Mouse (Mus musculus) kidney, embryonic 16.5 days (tissue): Measurements from ENCODE around the gene Haghl. TPM values are rescaled to one million over a fixed set of nuclear protein-coding genes. Genes with fewer than 3 reads are reported as not detected.
"Not testable (repeated sequence)": the region's sequence is repeated elsewhere in the genome, so short reads cannot be mapped to it uniquely, and the experiment has no call there.

Source experiments
- ATAC-seq: fragments of 200-750 bp; cut with Nextera tagmentation; 2 replicates; pipeline ENCODE4 v1.8.0; 2017; ENCODE audit warnings: moderate TSS enrichment; ENCODE audit not compliant: low FRiP score, low TSS enrichment
- H3K27ac ChIP-seq: fragments of 300-500 bp; sonication (generic); 2 replicates; pipeline ENCODE4 v1.5.1; 2014; ENCODE audit warnings: low read length
- H3K27me3 ChIP-seq: fragments of 300-500 bp; sonication (generic); 2 replicates; pipeline ENCODE4 v1.6.1; 2014; ENCODE audit warnings: low read length, control low read depth, mixed read lengths; ENCODE audit not compliant: insufficient read depth
- H3K36me3 ChIP-seq: fragments of 300-500 bp; sonication (generic); 2 replicates; pipeline ENCODE4 v1.6.1; 2014; ENCODE audit warnings: low read length, control low read depth, mixed read lengths; ENCODE audit not compliant: insufficient read depth
- H3K4me1 ChIP-seq: fragments of 300-500 bp; sonication (generic); 2 replicates; pipeline ENCODE4 v1.6.1; 2014; ENCODE audit warnings: low read length, control low read depth, mixed read lengths; ENCODE audit not compliant: insufficient read depth
- H3K4me2 ChIP-seq: fragments of 300-500 bp; sonication (generic); replicated peaks from 2 replicates; pipeline ENCODE4 v1.6.1; 2014; ENCODE audit warnings: low read depth, low read length
- H3K4me3 ChIP-seq: fragments of 300-500 bp; sonication (generic); 2 replicates; pipeline ENCODE4 v1.5.1; 2014; ENCODE audit warnings: mild to moderate bottlenecking, low read length
- H3K9ac ChIP-seq: fragments of 300-500 bp; sonication (generic); replicated peaks from 2 replicates; pipeline ENCODE4 v1.6.1; 2014; ENCODE audit warnings: low read length
- H3K9me3 ChIP-seq: fragments of 300-500 bp; sonication (generic); 2 replicates; pipeline ENCODE4 v1.6.1; 2016; ENCODE audit warnings: low read length, control low read depth
- WGBS: fragments of 180-500 bp; shearing (Covaris S2); extraction: QIAGEN DNeasy Blood & Tissue Kit; methylation state at CpG from one replicate; pipeline ENCODE4 v1.1.7; 2014; 5-methylcytosine and 5-hydroxymethylcytosine counted together
- polyA plus RNA-seq: library from polyadenylated mRNA; unstranded; fragments of >200 nt; fragmentation: Nextera tagmentation; extraction: Ambion mirVana; gene quantifications from 2 replicates; pipeline ENCODE4 v1.2.1, GENCODE M21; 2015

The Haghl gene
- polyA plus RNA-seq, 1 experiment from 2014 or later = 83.7 TPM

GRCm38 (mm10) chr17:25751446-25751845, 34.0 kb downstream of the Haghl start:
- WGBS = 17% methylated on average over 5 of the region's 5 CpGs
- H3K9ac ChIP-seq = no peak overlapping the region
- no peak overlapping the region for H3K27ac ChIP-seq

GRCm38 (mm10) chr17:25749314-25749713, 36.2 kb downstream of the Haghl start:
- H3K4me1 ChIP-seq = no peaks in the 10 kb centered on the region
- H3K4me3 ChIP-seq = no peak overlapping the region
- WGBS = 87% methylated on average over 6 of the region's 6 CpGs
- no peaks in the 10 kb centered on the region for H3K9me3 ChIP-seq
- no peak overlapping the region for H3K27ac ChIP-seq
- no peak overlapping the region for H3K9ac ChIP-seq
- no peaks in the 10 kb centered on the region for H3K27me3 ChIP-seq
- ATAC-seq = no peak
- H3K4me2 ChIP-seq = no peak overlapping the region
- H3K36me3 ChIP-seq = no peaks in the 10 kb centered on the region

More at GRCm38 (mm10) chr17:25751446-25751845, 34.0 kb downstream of the Haghl start:
- no peaks in the 10 kb centered on the region for H3K36me3 ChIP-seq
- H3K4me3 ChIP-seq = no peak overlapping the region
- H3K9me3 ChIP-seq = no peaks in the 10 kb centered on the region
- no peaks in the 10 kb centered on the region for H3K4me1 ChIP-seq
- no peaks in the 10 kb centered on the region for H3K27me3 ChIP-seq
- no peak overlapping the region for H3K4me2 ChIP-seq
- no peak for ATAC-seq

- Histone ChIP-seq H3K27ac (no peak overlapping the region), H3K4me1 (no peaks in the 10 kb centered on the region), H3K27me3 (no peaks in the 10 kb centered on the region), H3K36me3 (no peaks in the 10 kb centered on the region), H3K9ac (no peak overlapping the region), H3K4me3 (no peak overlapping the region), H3K4me2 (no peak overlapping the region), H3K9me3 (no peaks in the 10 kb centered on the region)
- WGBS = 90% methylated on average over 4 of the region's 4 CpGs
- no peak for ATAC-seq
Measured at GRCm38 (mm10) chr17:25748238-25748637, 37.2 kb downstream of the Haghl start.

GRCm38 (mm10) chr17:25744311-25744710, 41.2 kb downstream of the Haghl start:
- Histone ChIP-seq H3K27me3 (no peaks in the 10 kb centered on the region), H3K4me3 (no peak overlapping the region), H3K4me1 (no peaks in the 10 kb centered on the region), H3K27ac (no peak overlapping the region), H3K9ac (no peak overlapping the region), H3K36me3 (no peaks in the 10 kb centered on the region), H3K4me2 (no peak overlapping the region), H3K9me3 (no peaks in the 10 kb centered on the region)
- WGBS = 72% methylated on average over 10 of the region's 10 CpGs
- no peak for ATAC-seq

GRCm38 (mm10) chr17:25743831-25744230, 41.6 kb downstream of the Haghl start:
- no peaks in the 10 kb centered on the region for H3K36me3 ChIP-seq
- 94% methylated on average over 9 of the region's 9 CpGs for WGBS
- ATAC-seq = no peak
- H3K4me2 ChIP-seq = no peak overlapping the region
- H3K4me3 ChIP-seq = no peak overlapping the region
- H3K27ac ChIP-seq = no peak overlapping the region
- no peak overlapping the region for H3K9ac ChIP-seq
- no peaks in the 10 kb centered on the region for H3K27me3 ChIP-seq
- H3K9me3 ChIP-seq = no peaks in the 10 kb centered on the region
- no peaks in the 10 kb centered on the region for H3K4me1 ChIP-seq

GRCm38 (mm10) chr17:25741471-25741870, 44.0 kb downstream of the Haghl start:
- WGBS = 76% methylated on average over 12 of the region's 12 CpGs
- H3K27ac ChIP-seq, H3K4me3 ChIP-seq, H3K9me3 ChIP-seq, H3K4me2 ChIP-seq, H3K9ac ChIP-seq, H3K36me3 ChIP-seq, ATAC-seq, H3K27me3 ChIP-seq, H3K4me1 ChIP-seq: not testable (repeated sequence)

- ATAC-seq = no peak
- Histone ChIP-seq H3K27ac (no peak overlapping the region), H3K9me3 (no peaks in the 10 kb centered on the region), H3K9ac (no peak overlapping the region), H3K27me3 (no peaks in the 10 kb centered on the region), H3K4me3 (no peak overlapping the region), H3K36me3 (no peaks in the 10 kb centered on the region), H3K4me1 (no peaks in the 10 kb centered on the region), H3K4me2 (no peak overlapping the region)
- 77% methylated on average over 7 of the region's 7 CpGs for WGBS
Measured at GRCm38 (mm10) chr17:25738861-25739260, 46.6 kb downstream of the Haghl start.

- Histone ChIP-seq H3K4me1 (no peaks in the 10 kb centered on the region), H3K4me3 (no peak within 1 kb of the TSS), H3K9me3 (no peaks in the 10 kb centered on the region), H3K9ac (no peak within 1 kb of the TSS; the same call in 1 of the 2 replicates), H3K36me3 (0 out of 2 replicates have a peak, but pooled peaks cover 4% of the 10 kb centered on the region), H3K27me3 (no peaks in the 10 kb centered on the region), H3K27ac (no peak within 1 kb of the TSS), H3K4me2 (no peak within 1 kb of the TSS)
- ATAC-seq = no peak
- 54% methylated on average over 3 of the region's 3 CpGs for WGBS
Measured at GRCm38 (mm10) chr17:25735745-25736144, 49.7 kb downstream of the Haghl start, which contains the start of gene Mslnl. Gene Mslnl (plus strand): TSS chr17:25736042.

GRCm38 (mm10) chr17:25735246-25735645, 50.2 kb downstream of the Haghl start:
- Histone ChIP-seq H3K4me3 (no peak overlapping the region), H3K36me3 (peaks cover 8% of the 10 kb centered on the region; the same call in 1 of the 2 replicates), H3K27ac (no peak overlapping the region), H3K4me2 (no peak overlapping the region), H3K4me1 (no peaks in the 10 kb centered on the region), H3K27me3 (no peaks in the 10 kb centered on the region), H3K9me3 (no peaks in the 10 kb centered on the region), H3K9ac (no peak overlapping the region)
- 81% methylated on average over 5 of the region's 5 CpGs for WGBS
- no peak for ATAC-seq

GRCm38 (mm10) chr17:25732082-25732481, 53.4 kb downstream of the Haghl start:
- no peak for ATAC-seq
- no peaks in the 10 kb centered on the region for H3K9me3 ChIP-seq
- no peak overlapping the region for H3K27ac ChIP-seq
- H3K36me3 ChIP-seq = peaks cover 11% of the 10 kb centered on the region; the same call in 1 of the 2 replicates
- 21% methylated on average over 2 of the region's 2 CpGs for WGBS
- H3K4me2 ChIP-seq = no peak overlapping the region
- no peak overlapping the region for H3K9ac ChIP-seq
- H3K27me3 ChIP-seq = no peaks in the 10 kb centered on the region
- peaks cover 9% of the 10 kb centered on the region for H3K4me1 ChIP-seq
- no peak overlapping the region for H3K4me3 ChIP-seq
